Mouse (Mus musculus): ENCODE data around the gene Tmem178b. TPM values are rescaled to one million over a fixed set of nuclear protein-coding genes. Genes with fewer than 3 reads are reported as not detected.

Tmem178b gene
- total RNA-seq, 2 experiments from 2014 or later, result 249 to 268 TPM

- Histone ChIP-seq H3K4me3 (no peak overlapping the region), H3K27ac (no peak overlapping the region)
- DNase-seq (ENCODE audit: extremely low spot score in 1 of 2, low spot score in 2 of 2), result no peak
- intact Hi-C loops (cut with DNase I), result no loop called here
- no peak for TF ChIP-seq CTCF (IDR thresholded peaks at IDR 0.05)
Observed at GRCm38 (mm10) chr6:40142582-40142981, 269.5 kb downstream of the Tmem178b start.

- intact Hi-C loops (cut with DNase I), result no loop called here
- no peak for TF ChIP-seq CTCF (IDR thresholded peaks at IDR 0.05)
- no peak for DNase-seq (ENCODE audit: extremely low spot score in 1 of 2, low spot score in 2 of 2)
- Histone ChIP-seq H3K4me3 (no peak overlapping the region), H3K27ac (no peak overlapping the region)
Observed at GRCm38 (mm10) chr6:40144371-40144770, 271.3 kb downstream of the Tmem178b start.

- DNase-seq (ENCODE audit: extremely low spot score in 1 of 2, low spot score in 2 of 2), result no peak
- TF ChIP-seq CTCF (IDR thresholded peaks at IDR 0.05), result no peak
- intact Hi-C loops (cut with DNase I), result no loop called here
- H3K27ac ChIP-seq, result no peak overlapping the region
- no peak overlapping the region for H3K4me3 ChIP-seq
Observed at GRCm38 (mm10) chr6:40145601-40146000, 272.5 kb downstream of the Tmem178b start.

- DNase-seq (ENCODE audit: extremely low spot score in 1 of 2, low spot score in 2 of 2), result no peak
- TF ChIP-seq CTCF (IDR thresholded peaks at IDR 0.05), result no peak
- intact Hi-C loops (cut with DNase I), result no loop called here
- Histone ChIP-seq H3K27ac (no peak overlapping the region), H3K4me3 (no peak overlapping the region)
Observed at GRCm38 (mm10) chr6:40152241-40152640, 279.2 kb downstream of the Tmem178b start.

- Histone ChIP-seq H3K27ac (peak overlapping the region; percentile 80), H3K4me3 (no peak overlapping the region)
- DNase-seq (ENCODE audit: extremely low spot score in 1 of 2, low spot score in 2 of 2), result peak; percentile 29 to 41
- intact Hi-C loops (cut with DNase I), result loop anchor here (5.0 kb wide), 1 partner anchor 76 kb away; no protein-coding TSS in a partner anchor
- no peak for TF ChIP-seq CTCF (IDR thresholded peaks at IDR 0.05)
Observed at GRCm38 (mm10) chr6:40161381-40161780, 288.3 kb downstream of the Tmem178b start.

- TF ChIP-seq CTCF (IDR thresholded peaks at IDR 0.05), result no peak
- Histone ChIP-seq H3K27ac (no peak overlapping the region), H3K4me3 (no peak overlapping the region)
- intact Hi-C loops (cut with DNase I), result no loop called here
- no peak for DNase-seq (ENCODE audit: extremely low spot score in 1 of 2, low spot score in 2 of 2)
Observed at GRCm38 (mm10) chr6:40173559-40173958, 300.5 kb downstream of the Tmem178b start.

GRCm38 (mm10) chr6:40177870-40178269 lies 304.8 kb downstream of the Tmem178b start:
- DNase-seq (ENCODE audit: extremely low spot score in 1 of 2, low spot score in 2 of 2), result peak; percentile 47 to 50
- intact Hi-C loops (cut with DNase I), result no loop called here
- TF ChIP-seq CTCF (IDR thresholded peaks at IDR 0.05), result no peak
- Histone ChIP-seq H3K4me3 (no peak overlapping the region), H3K27ac (peak overlapping the region; percentile 59)

GRCm38 (mm10) chr6:40180551-40180950 lies 307.5 kb downstream of the Tmem178b start:
- TF ChIP-seq CTCF (IDR thresholded peaks at IDR 0.05), result no peak
- intact Hi-C loops (cut with DNase I), result no loop called here
- Histone ChIP-seq H3K4me3 (no peak overlapping the region), H3K27ac (no peak overlapping the region)
- no peak for DNase-seq (ENCODE audit: extremely low spot score in 1 of 2, low spot score in 2 of 2)

- TF ChIP-seq CTCF (IDR thresholded peaks at IDR 0.05), result no peak
Observed at GRCm38 (mm10) chr6:40200661-40201060, 327.6 kb downstream of the Tmem178b start.

GRCm38 (mm10) chr6:40202602-40203001 lies 329.5 kb downstream of the Tmem178b start:
- no peak for DNase-seq (ENCODE audit: extremely low spot score in 1 of 2, low spot score in 2 of 2)
- TF ChIP-seq CTCF (IDR thresholded peaks at IDR 0.05), result no peak
- no peak overlapping the region for H3K27ac ChIP-seq
- H3K4me3 ChIP-seq, result no peak overlapping the region
- intact Hi-C loops (cut with DNase I), result no loop called here

More at GRCm38 (mm10) chr6:40200661-40201060, 327.6 kb downstream of the Tmem178b start:
- H3K4me3 ChIP-seq, result no peak overlapping the region
- DNase-seq (ENCODE audit: extremely low spot score in 1 of 2, low spot score in 2 of 2), result no peak
- intact Hi-C loops (cut with DNase I), result no loop called here
- peak overlapping the region; percentile 42; the same call in 1 of the 2 replicates for H3K27ac ChIP-seq

GRCm38 (mm10) chr6:40205380-40205779 lies 332.3 kb downstream of the Tmem178b start:
- Histone ChIP-seq H3K4me3 (no peak overlapping the region), H3K27ac (peak overlapping the region; percentile 50; the same call in 1 of the 2 replicates)
- intact Hi-C loops (cut with DNase I), result no loop called here
- no peak for DNase-seq (ENCODE audit: extremely low spot score in 1 of 2, low spot score in 2 of 2)
- TF ChIP-seq CTCF (IDR thresholded peaks at IDR 0.05), result no peak

- H3K27ac ChIP-seq, result peak overlapping the region; percentile 77; the same call in 1 of the 2 replicates
- intact Hi-C loops (cut with DNase I), result no loop called here
- no peak for TF ChIP-seq CTCF (IDR thresholded peaks at IDR 0.05)
- no peak overlapping the region for H3K4me3 ChIP-seq
- DNase-seq (ENCODE audit: extremely low spot score in 1 of 2, low spot score in 2 of 2), result no peak
Observed at GRCm38 (mm10) chr6:40208014-40208413, 334.9 kb downstream of the Tmem178b start.

GRCm38 (mm10) chr6:40209172-40209571 lies 336.1 kb downstream of the Tmem178b start:
- no peak for TF ChIP-seq CTCF (IDR thresholded peaks at IDR 0.05)
- intact Hi-C loops (cut with DNase I), result no loop called here
- DNase-seq (ENCODE audit: extremely low spot score in 1 of 2, low spot score in 2 of 2), result no peak

More at GRCm38 (mm10) chr6:40209172-40209571, 336.1 kb downstream of the Tmem178b start:
- H3K4me3 ChIP-seq, result no peak overlapping the region
- peak overlapping the region; percentile 53 for H3K27ac ChIP-seq

All from left cerebral cortex, adult 2 months (tissue).